Mouse (Mus musculus): ENCODE results near the gene Tmcc3. TPM values are rescaled to one million over a fixed set of nuclear protein-coding genes. Genes with fewer than 3 reads are reported as not detected.

Tmcc3 gene
- polyA plus RNA-seq, 1 experiment from 2014 or later = 11.3 TPM

- Histone ChIP-seq H3K9me3 (ENCODE audit: control insufficient read depth, low read length) (no peaks in the 10 kb centered on the region), H3K36me3 (ENCODE audit: control insufficient read depth, insufficient read depth, low read length) (no peaks in the 10 kb centered on the region), H3K27me3 (ENCODE audit: control insufficient read depth, insufficient read depth, low read length) (no peaks in the 10 kb centered on the region), H3K27ac (replicated peaks; ENCODE audit: low read depth, low read length) (no peak overlapping the region), H3K4me3 (replicated peaks; ENCODE audit: low read depth, low read length) (no peak overlapping the region), H3K4me2 (ENCODE audit: low read length) (no peak overlapping the region), H3K9ac (replicated peaks; ENCODE audit: low read length) (no peak overlapping the region), H3K4me1 (ENCODE audit: control insufficient read depth, insufficient read depth, low read length) (peaks cover 35% of the 10 kb centered on the region)
- DNase-seq (no peak), ATAC-seq (ENCODE audit: low FRiP score, low TSS enrichment) (no peak)
- WGBS = 91% methylated on average over 9 of the region's 9 CpGs
These were observed 99.8 kb downstream of the Tmcc3 start for GRCm38 (mm10) chr10:94411594-94411993.

DNA sequence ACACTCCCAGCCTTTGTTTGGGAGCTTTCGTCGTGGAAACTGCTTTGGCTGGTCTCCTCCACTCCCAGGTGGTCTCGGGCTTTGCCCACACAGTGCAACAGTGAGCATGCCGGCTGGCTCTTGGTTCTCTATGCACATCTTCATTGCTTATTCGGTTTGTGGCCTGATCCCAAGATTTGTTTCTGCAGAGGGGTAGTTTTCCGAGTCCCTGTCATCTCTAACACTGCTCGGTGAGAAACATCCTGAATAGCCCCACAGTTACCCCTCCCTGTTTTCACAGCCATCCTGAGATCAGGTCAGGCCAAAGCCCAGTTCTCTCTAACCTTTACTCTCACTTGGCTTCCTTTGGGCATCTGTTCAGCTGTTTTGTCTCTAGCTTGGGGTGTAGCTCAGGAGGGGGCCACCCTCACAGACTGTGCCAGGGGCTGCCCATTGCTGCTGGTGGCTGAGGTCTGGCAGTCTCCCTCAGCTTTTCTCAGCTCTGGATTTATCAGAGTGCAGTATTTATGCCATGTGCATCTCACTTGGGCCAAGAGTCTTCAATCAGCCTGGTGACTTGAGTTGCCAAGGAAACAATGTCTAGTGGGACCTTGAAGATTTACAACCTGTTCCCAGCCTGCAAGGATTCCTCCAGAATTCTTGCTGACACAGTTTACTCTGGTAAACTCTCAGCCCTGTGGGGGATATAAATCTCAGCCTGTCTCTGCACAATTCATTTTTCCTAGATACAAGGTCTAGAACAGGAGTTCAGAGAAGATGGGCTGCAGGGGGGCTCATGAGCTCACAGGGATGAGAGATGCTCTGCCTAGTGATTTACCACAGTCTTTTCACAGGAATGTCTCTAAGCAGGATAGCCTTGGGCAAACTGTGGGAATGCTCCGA lies 102.3 kb downstream of the Tmcc3 start:
- no peak overlapping the region for H3K9ac ChIP-seq (replicated peaks; ENCODE audit: low read length)
- WGBS = 33% methylated on average over 8 of the region's 8 CpGs
- H3K27me3 ChIP-seq (ENCODE audit: control insufficient read depth, insufficient read depth, low read length) = no peaks in the 10 kb centered on the region
- H3K36me3 ChIP-seq (ENCODE audit: control insufficient read depth, insufficient read depth, low read length) = no peaks in the 10 kb centered on the region
- H3K27ac ChIP-seq (replicated peaks; ENCODE audit: low read depth, low read length) = peak overlapping the region; percentile 49; the same call in 1 of the 2 replicates
- H3K4me1 ChIP-seq (ENCODE audit: control insufficient read depth, insufficient read depth, low read length) = peaks cover 28% of the 10 kb centered on the region
- DNase-seq (peak; percentile 65), ATAC-seq (ENCODE audit: low FRiP score, low TSS enrichment) (peak; percentile 25; the same call in 1 of the 2 replicates)
- no peak overlapping the region for H3K4me3 ChIP-seq (replicated peaks; ENCODE audit: low read depth, low read length)
- no peaks in the 10 kb centered on the region for H3K9me3 ChIP-seq (ENCODE audit: control insufficient read depth, low read length)
- no peak overlapping the region for H3K4me2 ChIP-seq (ENCODE audit: low read length)

DNA sequence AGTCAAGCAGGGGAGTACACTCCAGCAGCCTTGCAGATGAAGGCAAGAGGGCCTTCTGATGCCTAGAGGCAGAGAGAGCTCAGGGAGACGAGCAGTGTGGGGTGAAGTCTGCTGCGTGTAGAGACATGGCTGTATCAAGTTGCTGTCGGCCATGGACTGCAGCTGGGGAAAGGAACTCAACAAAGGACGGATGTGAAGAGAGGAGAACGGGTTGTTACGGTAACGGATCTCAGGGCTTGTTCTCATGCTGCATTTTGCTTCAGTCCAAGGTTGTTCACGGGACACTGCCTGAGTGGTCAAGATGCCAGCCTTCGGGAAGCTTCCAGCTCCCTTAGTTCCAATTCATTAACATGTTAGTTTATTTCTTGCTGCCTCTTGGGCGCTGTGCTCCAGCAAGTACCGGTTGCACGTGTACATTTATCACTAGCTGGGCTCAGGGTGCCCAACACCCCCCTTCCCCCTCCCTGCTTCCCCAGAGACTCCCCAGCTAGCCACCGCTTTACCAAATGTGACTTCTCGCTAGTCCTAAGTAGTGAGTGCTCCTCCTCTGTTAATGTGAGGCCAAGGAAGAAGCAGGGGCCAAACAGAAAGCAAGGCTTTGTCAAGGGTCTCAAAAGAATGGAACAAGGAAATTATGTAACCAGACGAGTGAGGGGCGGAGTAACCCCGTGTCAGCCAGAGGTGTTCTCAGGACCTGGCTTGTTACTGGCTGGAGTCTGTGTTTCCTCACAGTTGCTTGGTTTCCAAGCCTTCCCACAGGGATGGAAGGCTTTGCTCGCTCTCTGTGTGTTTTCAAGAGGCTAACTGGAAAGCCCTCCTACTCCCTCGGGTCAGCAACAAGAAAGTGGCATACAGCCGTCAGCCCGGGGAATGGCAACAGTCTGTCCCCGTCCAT lies 104.4 kb downstream of the Tmcc3 start:
- no peaks in the 10 kb centered on the region for H3K9me3 ChIP-seq (ENCODE audit: control insufficient read depth, low read length)
- H3K4me2 ChIP-seq (ENCODE audit: low read length) = 0 out of 2 replicates have a peak overlapping the region, but pooled peaks have one; percentile 9
- no peak overlapping the region for H3K9ac ChIP-seq (replicated peaks; ENCODE audit: low read length)
- WGBS = 31% methylated on average over 22 of the region's 22 CpGs
- H3K27me3 ChIP-seq (ENCODE audit: control insufficient read depth, insufficient read depth, low read length) = no peaks in the 10 kb centered on the region
- no peaks in the 10 kb centered on the region for H3K36me3 ChIP-seq (ENCODE audit: control insufficient read depth, insufficient read depth, low read length)
- no peak overlapping the region for H3K4me3 ChIP-seq (replicated peaks; ENCODE audit: low read depth, low read length)
- no peak; the same call in 1 of the 2 replicates for ATAC-seq (ENCODE audit: low FRiP score, low TSS enrichment)
- DNase-seq = peak; percentile 42
- H3K27ac ChIP-seq (replicated peaks; ENCODE audit: low read depth, low read length) = 0 out of 2 replicates have a peak overlapping the region, but pooled peaks have one; percentile 28
- H3K4me1 ChIP-seq (ENCODE audit: control insufficient read depth, insufficient read depth, low read length) = peaks cover 25% of the 10 kb centered on the region

GRCm38 (mm10) chr10:94417643-94418042 lies 105.9 kb downstream of the Tmcc3 start:
- H3K9ac ChIP-seq (replicated peaks; ENCODE audit: low read length) = no peak overlapping the region
- peaks cover 25% of the 10 kb centered on the region for H3K4me1 ChIP-seq (ENCODE audit: control insufficient read depth, insufficient read depth, low read length)
- no peak overlapping the region for H3K4me3 ChIP-seq (replicated peaks; ENCODE audit: low read depth, low read length)
- ATAC-seq (ENCODE audit: low FRiP score, low TSS enrichment) = no peak
- no peaks in the 10 kb centered on the region for H3K9me3 ChIP-seq (ENCODE audit: control insufficient read depth, low read length)
- no peaks in the 10 kb centered on the region for H3K27me3 ChIP-seq (ENCODE audit: control insufficient read depth, insufficient read depth, low read length)
- H3K27ac ChIP-seq (replicated peaks; ENCODE audit: low read depth, low read length) = no peak overlapping the region
- DNase-seq = no peak
- H3K4me2 ChIP-seq (ENCODE audit: low read length) = no peak overlapping the region
- WGBS = 93% methylated on average over 4 of the region's 4 CpGs
- H3K36me3 ChIP-seq (ENCODE audit: control insufficient read depth, insufficient read depth, low read length) = no peaks in the 10 kb centered on the region

DNA sequence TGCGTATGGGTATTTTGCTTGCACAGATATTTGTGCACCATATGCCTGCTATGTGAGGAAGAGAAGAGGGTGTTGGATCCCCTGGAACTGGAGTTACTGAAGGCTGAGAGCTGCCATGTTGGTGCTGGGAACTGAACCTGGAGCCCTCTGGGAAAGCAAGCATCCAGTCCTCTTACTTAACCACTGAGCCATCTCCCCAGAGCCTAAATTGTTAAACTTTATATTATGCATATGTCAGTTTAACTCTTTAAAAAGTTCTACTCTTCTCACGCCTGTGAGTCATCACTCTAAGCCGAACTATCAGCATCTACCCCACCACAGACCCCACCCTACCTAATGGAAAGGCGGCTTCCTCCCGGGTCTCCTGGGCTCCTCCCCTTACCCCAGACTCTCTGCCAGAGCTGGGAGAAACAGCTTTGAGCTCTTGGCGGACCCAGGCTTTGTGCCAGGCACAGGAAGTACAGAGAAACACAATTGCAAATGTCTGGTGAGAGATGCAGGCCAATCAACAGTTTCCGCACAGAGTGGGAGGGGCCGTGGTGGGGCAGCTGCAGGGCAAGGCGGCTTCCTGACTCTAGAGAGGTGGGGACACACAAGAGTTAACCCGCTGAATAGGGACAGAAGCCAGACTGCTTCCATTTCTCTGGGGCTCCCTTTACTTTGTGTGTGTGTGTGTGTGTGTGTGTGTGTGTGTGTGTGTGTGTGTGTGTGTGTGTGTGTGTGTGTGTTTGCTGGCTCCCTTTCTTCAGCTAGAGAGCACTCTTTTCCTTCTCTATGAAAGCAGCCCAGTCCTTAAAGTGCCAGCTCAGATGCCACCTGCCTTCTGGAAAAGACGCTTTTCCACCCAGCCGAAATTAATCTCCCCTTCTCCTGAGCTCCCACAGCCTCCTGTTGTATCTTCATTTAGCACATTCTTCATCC lies 114.5 kb downstream of the Tmcc3 start:
- peak; percentile 84 for ATAC-seq (ENCODE audit: low FRiP score, low TSS enrichment)
- Histone ChIP-seq H3K4me3 (replicated peaks; ENCODE audit: low read depth, low read length) (no peak overlapping the region), H3K9me3 (ENCODE audit: control insufficient read depth, low read length) (no peaks in the 10 kb centered on the region), H3K27ac (replicated peaks; ENCODE audit: low read depth, low read length) (no peak overlapping the region), H3K9ac (replicated peaks; ENCODE audit: low read length) (no peak overlapping the region), H3K4me1 (ENCODE audit: control insufficient read depth, insufficient read depth, low read length) (no peaks in the 10 kb centered on the region; the same call in 1 of the 2 replicates), H3K36me3 (ENCODE audit: control insufficient read depth, insufficient read depth, low read length) (no peaks in the 10 kb centered on the region), H3K27me3 (ENCODE audit: control insufficient read depth, insufficient read depth, low read length) (no peaks in the 10 kb centered on the region), H3K4me2 (ENCODE audit: low read length) (no peak overlapping the region)
- WGBS = 54% methylated on average over 12 of the region's 12 CpGs
- DNase-seq = peak; percentile 66

GRCm38 (mm10) chr10:94426921-94427270 lies 115.1 kb downstream of the Tmcc3 start:
- no peak overlapping the region for H3K9ac ChIP-seq (replicated peaks; ENCODE audit: low read length)
- no peak overlapping the region for H3K27ac ChIP-seq (replicated peaks; ENCODE audit: low read depth, low read length)
- no peaks in the 10 kb centered on the region for H3K9me3 ChIP-seq (ENCODE audit: control insufficient read depth, low read length)
- H3K4me1 ChIP-seq (ENCODE audit: control insufficient read depth, insufficient read depth, low read length) = no peaks in the 10 kb centered on the region; the same call in 1 of the 2 replicates
- no peak for ATAC-seq (ENCODE audit: low FRiP score, low TSS enrichment)
- no peaks in the 10 kb centered on the region for H3K27me3 ChIP-seq (ENCODE audit: control insufficient read depth, insufficient read depth, low read length)
- H3K4me2 ChIP-seq (ENCODE audit: low read length) = no peak overlapping the region
- WGBS = 79% methylated on average over 15 of the region's 15 CpGs
- DNase-seq = no peak
- H3K36me3 ChIP-seq (ENCODE audit: control insufficient read depth, insufficient read depth, low read length) = no peaks in the 10 kb centered on the region
- H3K4me3 ChIP-seq (replicated peaks; ENCODE audit: low read depth, low read length) = no peak overlapping the region

DNA sequence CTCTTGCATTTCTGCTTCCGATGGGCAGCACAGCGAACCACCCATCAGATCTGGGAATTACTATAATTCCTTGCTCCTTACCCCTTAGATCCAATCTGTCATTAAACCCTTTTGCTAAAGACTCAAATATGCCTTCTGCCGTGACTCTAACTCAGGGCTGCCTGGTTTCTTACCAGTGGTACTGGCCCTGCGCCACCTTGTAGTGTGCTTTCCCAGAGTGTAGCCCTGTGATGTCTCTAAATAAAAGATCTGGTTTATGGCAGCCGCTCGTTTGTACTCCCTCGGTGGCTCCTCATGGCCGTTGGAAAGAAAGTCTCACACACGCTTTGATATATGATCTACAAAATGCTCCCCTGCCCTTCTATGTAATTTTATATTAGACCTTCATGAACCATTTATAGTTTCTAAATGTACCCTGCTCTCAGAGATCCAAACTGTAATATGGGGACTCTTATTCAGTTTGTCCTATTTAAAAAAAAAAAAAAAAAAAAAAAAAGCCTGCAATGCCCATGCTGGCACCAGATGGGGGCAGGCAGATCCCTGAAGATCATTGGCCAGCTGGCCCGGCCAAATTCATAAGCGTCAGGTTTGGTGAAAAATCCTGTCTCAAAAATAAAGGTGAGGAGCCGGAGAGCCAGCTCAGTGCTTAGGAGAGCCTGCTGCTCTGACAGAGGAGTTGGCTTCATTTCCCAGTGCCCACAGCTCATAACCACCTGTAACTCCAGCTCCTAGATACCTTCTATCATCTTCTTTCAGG lies 116.6 kb downstream of the Tmcc3 start:
- peak; percentile 26 for DNase-seq

More for the DNA sequence above, 116.6 kb downstream of the Tmcc3 start:
- H3K27me3 ChIP-seq (ENCODE audit: control insufficient read depth, insufficient read depth, low read length) = no peaks in the 10 kb centered on the region
- no peaks in the 10 kb centered on the region for H3K9me3 ChIP-seq (ENCODE audit: control insufficient read depth, low read length)
- no peak for ATAC-seq (ENCODE audit: low FRiP score, low TSS enrichment)
- no peaks in the 10 kb centered on the region for H3K36me3 ChIP-seq (ENCODE audit: control insufficient read depth, insufficient read depth, low read length)
- WGBS = 81% methylated on average over 12 of the region's 12 CpGs
- H3K4me1 ChIP-seq (ENCODE audit: control insufficient read depth, insufficient read depth, low read length) = no peaks in the 10 kb centered on the region; the same call in 1 of the 2 replicates
- no peak overlapping the region for H3K27ac ChIP-seq (replicated peaks; ENCODE audit: low read depth, low read length)
- H3K4me3 ChIP-seq (replicated peaks; ENCODE audit: low read depth, low read length) = no peak overlapping the region
- H3K4me2 ChIP-seq (ENCODE audit: low read length) = no peak overlapping the region
- H3K9ac ChIP-seq (replicated peaks; ENCODE audit: low read length) = no peak overlapping the region

All from midbrain, embryonic 14.5 days (tissue).